Mouse (Mus musculus) cerebellum, adult 8-10 months (tissue): ENCODE results near the gene Pheta1.

ENCODE experiments used
- DNase-seq: peaks from one replicate; pipeline ENCODE4 v3.0.0; 2022

Gene Pheta1

DNA sequence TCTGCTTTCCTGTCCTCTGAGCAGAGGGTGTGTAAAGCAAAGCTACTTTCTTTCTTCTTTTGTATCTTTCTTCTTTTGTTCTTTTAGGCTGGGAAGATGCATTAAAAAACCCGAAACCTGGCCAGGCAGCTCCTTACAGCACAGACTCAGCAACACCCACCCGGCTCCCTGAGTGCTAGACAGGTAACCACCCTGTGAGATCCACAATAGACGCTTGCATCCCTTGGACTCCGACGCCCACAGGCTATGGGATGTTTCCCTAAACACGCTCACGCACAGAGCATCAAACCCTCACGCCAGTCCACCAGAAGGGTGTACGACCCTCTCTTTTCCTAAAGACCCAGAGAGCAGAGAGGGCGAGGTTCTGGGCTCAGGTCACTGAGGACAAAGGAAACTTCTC, 45.9 kb downstream of the Pheta1 start:
- DNase-seq, result no peak

- DNase-seq, result no peak
Observed at GRCm38 (mm10) chr5:121895117-121895756, 46.5 kb downstream of the Pheta1 start.

DNA sequence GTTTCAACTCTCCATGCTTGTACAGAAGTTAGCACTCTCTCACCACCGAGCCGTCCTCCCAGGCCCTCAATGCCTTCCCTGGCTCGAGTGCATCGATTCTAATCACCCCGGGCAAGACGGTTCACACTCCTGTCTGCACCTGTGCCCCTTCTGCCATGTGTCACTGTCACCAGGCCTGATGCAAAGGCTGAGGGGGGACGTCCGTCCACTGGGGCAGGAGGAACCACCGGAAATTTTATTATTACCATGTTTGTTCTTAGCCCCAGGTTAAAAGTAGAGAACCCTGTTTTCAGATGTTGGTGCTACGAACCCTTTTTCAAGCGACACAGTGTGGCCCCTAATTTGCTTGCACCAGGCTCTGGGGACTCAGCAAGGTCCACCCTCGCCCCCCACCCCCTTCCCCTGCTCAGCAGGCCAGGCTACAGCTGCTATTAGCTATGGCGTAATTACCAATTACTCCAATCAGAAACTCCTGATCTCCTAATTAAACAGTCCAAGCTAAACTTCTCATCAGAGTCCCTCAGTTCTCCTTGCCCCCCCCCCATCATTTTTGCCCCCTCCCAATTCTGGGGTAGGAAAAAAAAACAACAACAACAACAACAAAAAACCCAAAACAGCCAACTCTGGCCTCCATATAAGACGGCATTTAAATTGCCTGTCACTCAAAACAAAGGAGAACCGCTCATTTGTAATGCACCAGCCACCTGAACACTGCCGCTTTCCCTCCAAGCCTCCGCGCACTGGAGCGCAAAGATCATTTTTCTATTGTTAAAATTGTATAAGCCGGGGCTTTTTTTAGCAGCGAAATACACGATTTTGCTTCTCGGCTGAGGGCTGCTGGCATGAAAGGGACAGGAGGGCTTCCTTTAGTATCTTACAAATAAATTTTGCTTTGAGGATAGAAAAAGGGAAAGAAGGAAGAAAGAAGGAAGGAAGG, 54.3 kb downstream of the Pheta1 start:
- no peak for DNase-seq
